Mouse (Mus musculus) CH12.LX (cell line): ENCODE data around the gene Pafah1b1. TPM values are rescaled to one million over a fixed set of nuclear protein-coding genes. Genes with fewer than 3 reads are reported as not detected.

ENCODE experiments used
- DNase-seq: peaks from one replicate; pipeline ENCODE4 v3.0.0-alpha.2; 2013; ENCODE audit errors: extremely low read depth
- H3K27ac ChIP-seq: 2 replicates; pipeline ENCODE4 v1.5.1; 2012; ENCODE audit warnings: low read depth, mild to moderate bottlenecking, control low read depth, moderate library complexity; ENCODE audit not compliant: insufficient read depth
- H3K27me3 ChIP-seq: replicated peaks from 2 replicates; pipeline ENCODE3; 2012; ENCODE audit warnings: inconsistent platforms
- H3K36me3 ChIP-seq, 2 experiments: replicated peaks in 1 of 2; 2 replicates each; pipeline versions ENCODE3 to v1.6.1; 2012; ENCODE audit warnings: inconsistent platforms in 1 of 2, low read length in 1 of 2, mild to moderate bottlenecking in 1 of 2, mixed read lengths in 1 of 2, moderate library complexity in 1 of 2; ENCODE audit not compliant: control insufficient read depth in 1 of 2, insufficient read depth in 1 of 2
- H3K4me1 ChIP-seq, 2 experiments: 2 replicates each; pipeline ENCODE4 v1.6.1; 2012; ENCODE audit warnings: inconsistent platforms in 1 of 2, moderate library complexity in 1 of 2; ENCODE audit not compliant: insufficient read depth in 2 of 2, control insufficient read depth in 1 of 2
- H3K4me2 ChIP-seq: 2 replicates; pipeline ENCODE4 v1.6.1; 2012; ENCODE audit warnings: low read depth, mild to moderate bottlenecking, control low read depth; ENCODE audit not compliant: poor library complexity, insufficient read depth, severe bottlenecking
- H3K4me3 ChIP-seq, 3 experiments: fragments of 150-350 bp in 1 of 3; sonication (generic) in 1 of 3; replicated peaks in 1 of 3; 2 replicates each; pipeline versions ENCODE3 to v1.5.1; 2011 to 2012; ENCODE audit warnings: low read depth in 2 of 3, low read length in 2 of 3, mild to moderate bottlenecking in 2 of 3, moderate library complexity in 2 of 3, control low read depth in 1 of 3, improper control_type of control experiment in 1 of 3, inconsistent platforms in 1 of 3, mixed read lengths in 1 of 3; ENCODE audit not compliant: poor library complexity in 1 of 3
- H3K79me2 ChIP-seq: replicated peaks from 2 replicates; pipeline ENCODE4 v1.6.1; 2012; ENCODE audit warnings: mild to moderate bottlenecking, moderate library complexity; ENCODE audit not compliant: control insufficient read depth, poor library complexity, insufficient read depth, severe bottlenecking; ENCODE audit errors: extremely low read depth
- H3K9ac ChIP-seq: 2 replicates; pipeline ENCODE4 v1.6.1; 2012; ENCODE audit warnings: low read depth, mild to moderate bottlenecking, control low read depth, moderate library complexity; ENCODE audit not compliant: insufficient read depth
- H3K9me3 ChIP-seq: replicated peaks from 2 replicates; pipeline ENCODE3; 2012; ENCODE audit warnings: low read length, inconsistent platforms, mixed read lengths
- CTCF ChIP-seq, 2 experiments: IDR thresholded peaks in 1 of 2; conservative IDR thresholded peaks in 1 of 2; 2 replicates each; pipeline ENCODE4 v1.5.1; 2011 to 2012; ENCODE audit warnings: low read depth in 2 of 2, low read length in 2 of 2, improper control_type of control experiment in 1 of 2, inconsistent platforms in 1 of 2, mild to moderate bottlenecking in 1 of 2, moderate library complexity in 1 of 2
- E2F4 ChIP-seq: IDR thresholded peaks from 2 replicates; pipeline ENCODE4 v1.6.1; 2011; ENCODE audit warnings: low read depth, low read length, improper control_type of control experiment; ENCODE audit not compliant: insufficient replicate concordance
- ELF1 ChIP-seq: IDR thresholded peaks from 2 replicates; pipeline ENCODE4 v1.6.1; 2014; ENCODE audit warnings: low read depth, mild to moderate bottlenecking, inconsistent platforms, low read length, improper control_type of control experiment
- ETS1 ChIP-seq: conservative IDR thresholded peaks from 2 replicates; pipeline ENCODE4 v1.6.1; 2012; ENCODE audit warnings: low read depth, mild to moderate bottlenecking, inconsistent platforms, low read length, improper control_type of control experiment, moderate library complexity
- NRF1 ChIP-seq: IDR thresholded peaks from 2 replicates; pipeline ENCODE4 v1.6.1; 2014; ENCODE audit warnings: low read depth, mild to moderate bottlenecking, inconsistent platforms, low read length, improper control_type of control experiment, moderate library complexity
- POLR2A ChIP-seq: IDR thresholded peaks from 2 replicates; pipeline ENCODE4 v1.6.1; 2011; ENCODE audit warnings: low read depth, mild to moderate bottlenecking, improper control_type of control experiment, low read length
- SIN3A ChIP-seq: IDR thresholded peaks from 2 replicates; pipeline ENCODE4 v1.6.1; 2012; ENCODE audit warnings: low read length, improper control_type of control experiment, inconsistent platforms
- TCF12 ChIP-seq: IDR thresholded peaks from 2 replicates; pipeline ENCODE4 v1.6.1; 2014; ENCODE audit warnings: low read depth, mild to moderate bottlenecking, inconsistent platforms, low read length, improper control_type of control experiment
- USF2 ChIP-seq: conservative IDR thresholded peaks from 2 replicates; pipeline ENCODE4 v1.6.1; 2011; ENCODE audit warnings: low read depth, low read length, improper control_type of control experiment
- ZKSCAN1 ChIP-seq: IDR thresholded peaks from 2 replicates; pipeline ENCODE4 v1.6.1; 2012; ENCODE audit warnings: low read depth, inconsistent platforms, low read length, improper control_type of control experiment, borderline replicate concordance
- dilution Hi-C: fragments of 300-500 bp; cut with MboI; formaldehyde crosslinking; loops from 2 replicates; pipeline ENCODE4 v1.14.3; 2020; ENCODE audit warnings: low sequenced_read_pairs; ENCODE audit not compliant: extremely low pct_unique_long_range_greater_than_20kb, extremely low pct_ligation_motif_present
- in situ Hi-C: fragments of 300-500 bp; cut with MboI; formaldehyde crosslinking; loops from 3 replicates; pipeline ENCODE4 v1.14.3; 2019; ENCODE audit warnings: low sequenced_read_pairs, low pct_ligation_motif_present, low pct_unique_long_range_greater_than_20kb, mixed read lengths
- polyA plus RNA-seq: library from polyadenylated mRNA; unstranded; fragments of >175 nt; gene quantifications from 2 replicates; pipeline ENCODE4 v1.2.1, GENCODE M21; 2012; ENCODE audit warnings: low read depth; ENCODE audit not compliant: insufficient read length
- total RNA-seq, 2 experiments: library from RNA; depleted of rRNA; stranded (reverse); fragments of 300-350 nt in 1 of 2; fragments of >200 nt in 1 of 2; gene quantifications; 2 replicates each; pipeline ENCODE4 v1.2.3; 2012 to 2014

Gene Pafah1b1
- total and polyA plus RNA-seq, 3 experiments, result 53.9 to 136 (median 107) TPM

- H3K79me2 ChIP-seq, result peaks cover 63% of the 10 kb centered on the region
- H3K27me3 ChIP-seq, result no peaks in the 10 kb centered on the region
- DNase-seq, result no peak
- peaks cover 0 to 49% of the 10 kb centered on the region in 2 experiments for H3K36me3 ChIP-seq
- H3K4me2 ChIP-seq, result peak overlapping the region; percentile 73
- H3K4me1 ChIP-seq, result peaks cover 39 to 69% of the 10 kb centered on the region in 2 experiments
- peak overlapping the region; percentile 87 for H3K9ac ChIP-seq
- 0 out of 2 replicates have a peak overlapping the region, but pooled peaks have one; percentile 13 for H3K27ac ChIP-seq
- TF ChIP-seq ELF1 (no peak), E2F4 (no peak), USF2 (no peak), CTCF (conservative IDR thresholded peaks at IDR 0.05 in 1 of 2, IDR thresholded peaks at IDR 0.05 in 1 of 2; ENCODE audit: low read depth in 2 of 2, low read length in 2 of 2) (no peak), ETS1 (no peak), TCF12 (no peak), ZKSCAN1 (no peak), NRF1 (no peak)
- TF ChIP-seq, all 38 proteins: peak for 0
- no peaks in the 10 kb centered on the region for H3K9me3 ChIP-seq
- in situ Hi-C loops, result no loop called here
- H3K4me3 ChIP-seq, result peak overlapping the region; percentile 86 to 96 (median 94)
- dilution Hi-C loops, result no loop called here
Measured at GRCm38 (mm10) chr11:74650576-74651100, 73.8 kb downstream of the Pafah1b1 start.

GRCm38 (mm10) chr11:74649647-74650551 is 74.6 kb downstream of the Pafah1b1 start:
- peak overlapping the region; percentile 86 to 96 (median 94) for H3K4me3 ChIP-seq
- TF ChIP-seq NRF1 (0 out of 2 replicates have a peak, but pooled peaks have one; percentile 11), SIN3A (peak; percentile 69; the same call in 1 of the 2 replicates), POLR2A (no peak)
- peak overlapping the region; percentile 73 for H3K4me2 ChIP-seq
- peaks cover 56% of the 10 kb centered on the region for H3K79me2 ChIP-seq
- peaks cover 0 to 42% of the 10 kb centered on the region in 2 experiments for H3K36me3 ChIP-seq
- H3K4me1 ChIP-seq, result peaks cover 37 to 65% of the 10 kb centered on the region in 2 experiments
- peak overlapping the region; percentile 17; the same call in 1 of the 2 replicates for H3K27ac ChIP-seq
- no peaks in the 10 kb centered on the region for H3K27me3 ChIP-seq
- peak overlapping the region; percentile 87 for H3K9ac ChIP-seq
- no peaks in the 10 kb centered on the region for H3K9me3 ChIP-seq
- in situ Hi-C loops, result loop anchor here (5.0 to 25.0 kb wide), 2 partner anchors 177 to 512 kb away; partner anchors contain the start of gene Hic1
- peak; percentile 43 for DNase-seq
- dilution Hi-C loops, result no loop called here
